Mouse (Mus musculus) WW6 (cell line): ENCODE data around the gene Tnfsf11.

Experiments
- DNase-seq: peaks from one replicate; pipeline ENCODE4 v3.0.0-alpha.2; 2013; ENCODE audit warnings: low read depth, low spot score

Gene Tnfsf11

DNA sequence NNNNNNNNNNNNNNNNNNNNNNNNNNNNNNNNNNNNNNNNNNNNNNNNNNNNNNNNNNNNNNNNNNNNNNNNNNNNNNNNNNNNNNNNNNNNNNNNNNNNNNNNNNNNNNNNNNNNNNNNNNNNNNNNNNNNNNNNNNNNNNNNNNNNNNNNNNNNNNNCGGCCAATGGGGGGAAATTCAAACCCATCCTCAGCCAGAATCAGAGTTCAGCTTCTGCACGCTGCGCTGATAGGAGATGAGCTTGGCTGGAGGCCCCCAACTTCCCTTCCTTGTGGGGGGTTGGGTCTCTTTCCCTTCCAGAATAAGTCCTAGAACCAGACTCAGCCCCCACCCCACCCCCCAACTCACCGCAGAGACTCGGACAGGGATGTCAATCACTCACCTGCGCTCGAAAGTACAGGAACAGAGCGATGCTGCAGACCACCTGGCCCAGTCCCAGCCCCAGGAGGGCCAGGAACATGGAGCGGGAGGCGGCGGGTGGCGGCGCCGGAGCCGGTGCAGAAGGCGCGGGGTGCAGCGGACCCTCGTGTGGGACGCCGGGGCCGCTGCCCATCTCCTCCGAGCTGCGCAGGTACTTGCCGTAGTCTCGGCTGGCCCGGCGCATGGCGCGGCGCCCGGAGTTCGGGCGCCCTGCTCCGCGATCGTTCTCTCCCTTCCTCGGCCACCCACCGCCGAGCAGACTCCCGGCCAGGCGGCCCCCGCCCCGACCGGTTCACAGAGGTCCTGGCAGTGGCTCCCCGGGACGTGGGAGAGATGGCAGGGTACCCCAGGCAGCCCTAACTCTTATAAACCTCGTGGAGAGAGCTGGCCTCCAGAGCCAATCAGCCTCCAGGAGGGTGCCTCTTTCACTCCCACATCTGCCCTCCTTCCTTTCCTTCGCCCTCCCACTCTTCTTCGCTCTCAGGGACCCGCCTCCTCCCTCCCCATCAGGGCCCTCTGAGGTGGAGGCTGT lies at the start of gene Tnfsf11:
TSS of gene Tnfsf11 (minus strand) at position 758 of the 952 bp plus-strand sequence.
- no peak for DNase-seq

- DNase-seq, result no peak
These were observed 48.9 kb upstream of the Tnfsf11 start for GRCm38 (mm10) chr14:78356764-78357163.

GRCm38 (mm10) chr14:78355381-78355780 lies 47.5 kb upstream of the Tnfsf11 start:
- no peak for DNase-seq

DNA sequence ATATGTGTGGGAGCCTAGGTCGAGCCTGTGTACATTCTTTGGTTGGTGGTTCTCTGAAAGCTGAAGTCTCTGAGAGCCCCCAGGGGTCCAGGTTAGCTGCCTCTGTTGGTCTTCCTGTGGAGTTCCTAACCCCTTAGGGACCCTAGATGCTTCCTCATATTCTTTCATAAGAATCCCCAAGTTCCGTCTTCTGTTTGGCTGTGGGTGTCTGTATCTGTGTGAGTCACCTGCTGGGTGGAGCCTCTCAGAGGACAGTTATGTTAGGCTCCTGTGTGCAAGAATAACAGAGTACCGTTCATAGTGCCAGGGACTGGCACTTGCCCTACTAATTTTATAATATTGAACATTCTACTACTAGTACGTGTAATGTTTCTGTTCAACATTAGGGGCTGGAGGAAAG lies 45.0 kb upstream of the Tnfsf11 start:
- no peak for DNase-seq

DNA sequence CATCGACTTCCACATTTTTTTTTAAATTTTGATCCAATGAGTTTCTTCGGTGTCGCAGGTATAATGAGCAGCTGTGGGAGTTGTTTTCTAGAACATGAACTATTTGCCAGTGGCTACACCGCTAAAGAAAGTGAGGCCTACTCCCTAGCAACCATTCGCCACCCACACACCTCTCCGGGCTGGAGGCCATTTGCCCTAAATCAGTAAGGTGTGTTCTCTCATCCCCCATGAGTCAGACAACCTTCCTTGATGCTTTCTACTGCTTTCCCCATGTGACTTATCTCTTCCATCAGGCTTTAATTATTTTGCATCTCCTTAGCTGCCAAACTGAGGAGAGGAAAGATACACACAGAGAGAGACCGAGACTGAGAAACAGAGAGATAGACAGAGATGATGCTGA lies 43.7 kb upstream of the Tnfsf11 start:
- no peak for DNase-seq

- no peak for DNase-seq
These were observed 39.9 kb upstream of the Tnfsf11 start for GRCm38 (mm10) chr14:78347715-78348114.

GRCm38 (mm10) chr14:78343007-78343406 lies 35.2 kb upstream of the Tnfsf11 start:
- DNase-seq, result no peak

DNA sequence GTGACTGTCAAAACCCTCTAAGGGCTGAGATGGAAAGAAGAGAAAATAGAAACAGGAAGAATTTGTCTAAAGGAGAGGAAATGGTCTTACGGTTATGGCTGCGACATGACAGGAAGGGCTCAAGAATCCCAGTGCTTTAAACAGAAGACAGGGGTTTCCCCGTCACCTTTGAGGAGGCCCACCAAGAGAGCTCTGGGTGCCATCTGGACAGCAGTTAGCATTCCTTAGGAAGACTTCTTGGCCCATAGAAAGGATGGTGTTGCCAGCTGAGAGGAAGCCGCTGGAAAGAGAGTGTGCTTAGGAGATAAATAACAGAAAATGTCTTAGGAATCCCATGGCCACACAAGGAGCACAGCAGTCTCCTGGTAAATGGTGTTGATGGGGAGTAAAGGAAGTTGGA lies 34.3 kb upstream of the Tnfsf11 start:
- DNase-seq, result no peak

- DNase-seq, result no peak
These were observed 25.5 kb upstream of the Tnfsf11 start for GRCm38 (mm10) chr14:78333341-78333740.

DNA sequence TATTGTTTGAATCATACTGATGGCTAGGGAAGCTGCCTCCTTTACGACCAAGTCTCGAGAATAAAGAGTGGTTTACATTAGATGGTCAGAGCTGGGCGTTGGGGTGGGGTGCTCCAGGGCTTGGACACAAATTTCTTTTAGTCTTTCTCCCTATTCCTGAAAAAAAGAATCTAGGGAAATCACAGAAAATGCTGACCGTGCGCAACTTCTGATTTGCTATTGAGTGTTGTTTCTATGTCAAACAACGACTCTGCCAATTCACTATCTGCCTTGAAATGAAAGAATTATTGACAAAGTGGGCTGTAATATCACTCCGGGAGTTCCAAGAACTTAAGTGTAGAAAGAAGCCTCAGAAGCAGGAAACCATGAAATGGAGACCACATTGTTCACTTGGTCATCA lies 23.5 kb upstream of the Tnfsf11 start:
- DNase-seq, result no peak

DNA sequence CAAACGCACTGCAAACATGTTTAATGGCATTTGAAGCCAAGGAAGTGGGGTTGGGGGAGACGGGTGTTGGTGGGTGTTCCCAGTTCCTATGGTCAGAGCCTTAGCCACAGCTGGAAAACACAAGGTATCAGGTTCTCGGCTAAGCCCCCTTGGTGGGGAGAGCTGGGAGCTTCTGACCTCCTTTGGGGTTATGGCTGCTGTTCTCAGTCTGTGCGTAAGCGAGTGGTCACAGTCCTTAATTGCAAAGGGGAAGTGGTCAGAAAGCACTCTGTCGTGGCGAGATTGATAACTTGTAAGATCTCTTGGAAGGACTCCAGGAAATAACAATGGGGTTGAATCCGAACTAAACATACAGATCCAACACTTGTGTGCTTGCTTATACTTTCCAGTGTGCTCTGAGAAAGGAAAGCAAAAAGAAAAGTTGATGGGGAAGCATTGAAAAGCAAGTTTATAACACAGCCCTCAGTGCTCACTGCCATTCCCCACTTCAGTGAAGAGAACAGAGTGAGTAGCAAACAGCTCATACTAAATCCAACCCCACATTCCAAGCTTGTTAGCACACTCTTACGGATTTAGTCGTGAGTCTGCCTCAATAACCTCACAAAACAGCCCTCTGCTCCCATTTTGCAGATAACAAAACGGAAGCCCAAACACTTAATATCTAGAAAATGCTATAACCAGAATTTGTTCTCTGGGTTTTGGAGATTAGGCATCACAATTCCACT lies 22.9 kb upstream of the Tnfsf11 start:
- no peak for DNase-seq

GRCm38 (mm10) chr14:78329765-78330451 lies 22.1 kb upstream of the Tnfsf11 start:
- no peak for DNase-seq

DNA sequence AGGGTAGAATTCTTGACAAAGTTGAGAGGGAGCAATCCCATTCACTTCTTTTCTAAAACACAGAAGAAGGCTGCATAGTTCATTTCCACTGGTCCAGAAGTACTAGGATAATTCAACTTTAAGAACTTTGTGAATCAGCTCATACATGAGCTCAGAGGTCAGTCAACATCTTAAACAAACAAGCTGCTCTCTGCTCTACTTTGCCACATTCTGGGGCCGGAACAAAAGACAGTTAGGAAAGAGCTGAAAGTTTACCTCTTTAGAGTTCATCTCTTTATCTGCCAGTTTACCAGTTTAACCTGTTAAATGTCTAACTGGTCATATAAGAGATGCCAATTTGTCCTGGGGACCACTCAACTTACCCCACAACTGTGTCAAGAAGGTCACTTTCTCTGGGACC lies 15.5 kb upstream of the Tnfsf11 start:
- DNase-seq, result no peak

GRCm38 (mm10) chr14:78322916-78323315 lies 15.1 kb upstream of the Tnfsf11 start:
- no peak for DNase-seq

DNA sequence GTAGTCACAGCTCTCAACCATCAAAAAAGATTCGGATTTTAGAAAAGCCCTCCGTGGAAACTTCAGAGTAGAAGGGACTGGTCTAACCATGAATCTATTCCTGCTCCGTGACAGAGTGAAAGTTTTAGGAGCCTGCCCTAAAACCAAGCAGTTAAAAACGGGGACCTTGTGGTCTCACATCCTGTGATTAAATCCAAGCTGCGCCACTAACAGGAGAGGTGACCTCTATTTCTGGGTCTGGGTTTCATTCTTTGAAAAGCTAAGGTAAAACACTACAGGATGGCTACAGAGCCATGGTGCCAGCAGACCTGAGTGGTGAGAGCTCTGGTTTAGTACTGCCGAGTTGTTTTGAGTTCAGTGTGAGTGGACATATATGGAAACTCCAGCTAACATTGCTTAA lies 12.4 kb upstream of the Tnfsf11 start:
- DNase-seq, result no peak

GRCm38 (mm10) chr14:78319580-78319979 lies 11.7 kb upstream of the Tnfsf11 start:
- DNase-seq, result no peak

DNA sequence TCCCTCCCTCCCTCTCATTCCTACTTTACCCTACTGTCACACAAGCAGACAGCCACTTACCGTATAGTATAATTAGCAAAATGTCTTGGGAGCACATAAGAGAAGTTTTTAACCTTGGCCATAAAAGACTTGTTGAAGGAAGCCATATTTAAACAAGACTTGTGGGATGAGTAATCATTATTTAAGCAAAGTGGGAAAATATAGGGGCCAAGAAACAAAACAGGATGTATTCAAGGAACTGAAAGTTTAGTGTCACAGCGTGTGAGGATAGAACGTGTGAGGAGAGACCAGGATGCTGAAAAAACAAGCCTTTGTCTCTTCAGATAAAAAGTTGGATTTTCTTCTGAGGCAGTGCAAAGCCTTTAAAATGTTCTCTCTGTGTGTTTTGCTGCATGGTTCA lies 11.2 kb upstream of the Tnfsf11 start:
- DNase-seq, result no peak

DNA sequence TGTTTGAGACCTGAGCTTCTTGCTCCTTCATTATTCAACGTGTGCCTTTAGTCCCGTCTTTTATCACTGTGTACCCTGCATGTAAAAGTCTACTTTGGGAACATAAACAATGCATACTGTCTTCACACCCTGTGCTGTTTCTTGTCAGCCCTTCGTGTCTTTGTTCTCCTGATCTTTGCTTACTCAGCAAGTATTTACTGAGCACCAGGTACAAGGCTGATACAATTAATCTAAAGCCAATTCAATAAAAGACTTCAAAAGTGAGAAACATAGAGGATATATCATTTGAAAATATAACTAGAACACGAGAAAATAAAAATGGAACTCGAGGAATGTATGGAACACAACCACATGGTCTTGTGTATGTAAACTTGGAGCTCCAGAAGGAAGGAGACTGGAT lies 9.8 kb upstream of the Tnfsf11 start:
- DNase-seq, result no peak

DNA sequence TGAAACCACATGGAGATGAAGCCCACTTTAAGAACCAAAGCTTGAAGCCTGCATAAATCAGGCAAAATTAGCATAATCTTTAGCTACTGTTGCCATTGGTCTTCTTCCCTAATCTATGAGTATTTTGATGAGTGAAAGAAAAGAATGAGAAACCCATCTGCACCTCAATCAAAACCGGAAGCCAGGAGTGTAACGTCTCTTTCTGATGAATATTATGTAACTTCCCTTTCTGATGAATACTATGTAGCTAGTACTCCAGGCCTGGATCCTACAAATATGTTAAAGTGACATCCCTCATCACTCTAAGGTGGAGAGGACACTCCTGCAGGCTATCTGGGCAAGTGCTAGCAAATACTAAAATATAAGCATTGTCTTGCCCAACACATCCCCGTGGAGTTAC lies 6.9 kb downstream of the Tnfsf11 start:
- DNase-seq, result no peak

GRCm38 (mm10) chr14:78292687-78293086 lies 15.2 kb downstream of the Tnfsf11 start:
- DNase-seq, result no peak

DNA sequence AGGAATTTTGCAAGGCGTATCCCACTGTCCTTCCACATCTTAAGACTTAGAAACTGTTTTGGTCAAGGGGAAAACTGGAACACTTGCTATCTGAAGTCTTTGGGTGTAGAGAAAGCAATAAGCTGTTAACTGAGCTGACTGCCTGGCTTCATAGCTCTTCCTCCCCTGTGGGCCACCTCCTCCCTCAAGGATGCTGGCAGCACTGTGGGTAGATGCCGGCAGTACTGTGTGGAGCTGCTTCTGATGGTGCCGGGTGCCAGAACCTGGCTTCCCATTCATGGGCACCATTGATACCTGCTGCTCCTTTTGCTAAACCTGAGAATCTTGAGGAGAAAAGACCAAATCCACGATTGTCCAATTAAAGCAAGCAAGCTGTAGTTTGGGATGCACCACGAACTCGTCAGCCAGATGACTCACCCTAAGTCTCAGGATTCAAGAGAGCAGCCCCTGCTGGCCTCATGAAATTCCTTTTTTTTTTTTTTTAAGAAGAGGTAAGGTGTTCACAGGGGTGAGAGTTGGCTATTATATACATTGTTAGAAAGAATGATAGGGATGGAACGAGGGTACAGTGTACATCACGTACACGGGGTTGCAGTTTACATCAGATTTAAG lies 17.8 kb downstream of the Tnfsf11 start:
- no peak for DNase-seq

DNA sequence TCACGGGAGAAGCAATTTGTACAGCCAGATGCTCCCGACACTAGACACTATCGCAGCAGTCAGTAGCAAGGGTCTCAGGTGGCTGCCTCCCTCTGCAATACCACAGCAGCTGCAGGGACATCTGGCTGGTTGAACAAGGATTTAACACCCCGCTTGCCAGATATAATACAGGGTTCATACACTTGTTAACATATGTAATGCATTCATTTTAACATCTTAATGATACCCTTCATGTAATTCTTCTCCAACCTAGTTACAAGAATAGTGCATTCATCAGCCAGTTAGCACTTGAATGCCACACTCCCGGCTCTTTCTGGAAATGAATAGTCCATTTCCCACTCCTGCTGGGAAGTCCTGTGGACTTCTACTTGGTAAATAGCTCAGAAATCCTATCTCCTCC lies 18.9 kb downstream of the Tnfsf11 start:
- DNase-seq, result peak; percentile 49
